Mouse (Mus musculus): ENCODE measurements around the gene Bdnf. TPM values are rescaled to one million over a fixed set of nuclear protein-coding genes. Genes with fewer than 3 reads are reported as not detected.
A peak's percentile ranks its signal among the peaks of the same experiment; 100 is the strongest.

Gene Bdnf
- polyA plus RNA-seq, 1 experiment from 2014 or later, result 0.16 TPM

DNA sequence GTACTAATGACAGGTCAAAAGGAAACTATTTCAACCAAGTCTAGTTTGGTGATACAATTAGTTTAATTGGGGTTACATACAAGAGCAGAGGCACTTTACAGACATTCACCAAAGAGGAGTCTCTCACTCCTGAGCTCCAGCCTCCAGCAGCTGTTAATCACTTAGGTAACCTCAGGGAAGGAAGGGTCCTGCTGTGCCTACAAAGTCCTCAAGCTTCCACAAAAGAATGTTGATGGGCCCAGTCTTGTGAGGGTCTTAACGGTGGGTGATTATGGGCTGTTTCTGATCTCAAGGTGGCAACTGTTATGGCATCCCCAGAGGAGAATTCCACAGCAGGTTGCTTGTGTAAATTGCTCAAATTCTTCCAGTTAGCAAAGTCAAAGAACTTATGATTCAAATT lies 71.7 kb downstream of the Bdnf start:
- no peak for ATAC-seq (ENCODE audit: low read depth)
- Histone ChIP-seq H3K9me3 (replicated peaks) (no peaks in the 10 kb centered on the region), H3K27ac (no peak overlapping the region), H3K4me2 (no peak overlapping the region), H3K27me3 (no peaks in the 10 kb centered on the region), H3K36me3 (no peaks in the 10 kb centered on the region), H3K4me3 (replicated peaks) (no peak overlapping the region), H3K4me1 (replicated peaks) (no peaks in the 10 kb centered on the region), H3K9ac (no peak overlapping the region)
- WGBS (ENCODE audit: insufficient replicate concordance), result 10% methylated on average over 1 of the region's 1 CpGs
- DNase-seq, result no peak

DNA sequence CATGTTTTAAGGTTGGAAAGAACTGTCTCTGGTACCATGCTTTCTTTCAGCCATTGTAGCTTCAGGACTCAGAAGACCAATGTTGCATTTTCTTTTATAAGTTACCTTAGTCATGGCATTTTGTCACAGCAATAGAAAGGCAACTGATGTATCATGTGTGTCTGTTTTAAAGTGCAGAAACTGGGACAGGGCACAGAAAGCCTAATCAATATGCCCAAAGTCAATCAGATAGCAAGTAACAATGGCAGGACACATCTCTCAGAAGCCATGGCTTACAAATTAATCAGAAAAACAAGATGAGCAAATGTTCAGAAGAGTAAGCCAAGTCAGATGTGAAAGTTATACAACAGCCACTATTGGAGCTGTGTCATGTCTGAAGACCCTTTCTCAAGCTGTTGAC lies 73.9 kb downstream of the Bdnf start:
- DNase-seq, result no peak

DNA sequence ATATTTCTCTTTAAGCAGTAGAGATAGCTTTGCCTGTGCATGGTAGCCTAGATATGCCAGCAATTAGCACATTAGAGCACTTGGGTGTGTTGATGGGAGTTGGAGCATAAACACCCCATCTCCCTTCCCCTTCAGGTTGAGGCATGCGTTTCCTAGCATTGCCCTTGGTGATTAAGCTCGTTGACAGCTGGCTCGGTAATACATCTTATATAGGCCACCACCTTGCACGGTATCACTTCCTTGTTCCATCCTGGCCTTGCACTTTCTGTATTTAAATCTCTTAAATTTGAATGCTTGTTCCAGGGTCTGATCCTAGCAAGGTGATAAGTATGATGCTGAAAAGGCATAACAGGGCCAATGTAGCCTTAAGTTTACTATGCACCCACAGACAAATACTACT lies 74.3 kb downstream of the Bdnf start:
- Histone ChIP-seq H3K27me3 (no peaks in the 10 kb centered on the region), H3K36me3 (no peaks in the 10 kb centered on the region), H3K9ac (no peak overlapping the region), H3K4me3 (replicated peaks) (no peak overlapping the region), H3K4me2 (no peak overlapping the region), H3K4me1 (replicated peaks) (no peaks in the 10 kb centered on the region), H3K9me3 (replicated peaks) (no peaks in the 10 kb centered on the region), H3K27ac (no peak overlapping the region)
- WGBS (ENCODE audit: insufficient replicate concordance), result 69% methylated on average over 4 of the region's 4 CpGs
- ATAC-seq (ENCODE audit: low read depth) (no peak), DNase-seq (no peak)

More for the DNA sequence above, 73.9 kb downstream of the Bdnf start:
- Histone ChIP-seq H3K9me3 (replicated peaks) (no peaks in the 10 kb centered on the region), H3K36me3 (no peaks in the 10 kb centered on the region), H3K4me3 (replicated peaks) (no peak overlapping the region), H3K9ac (no peak overlapping the region), H3K4me1 (replicated peaks) (no peaks in the 10 kb centered on the region), H3K27me3 (no peaks in the 10 kb centered on the region), H3K27ac (no peak overlapping the region), H3K4me2 (no peak overlapping the region)
- no peak for ATAC-seq (ENCODE audit: low read depth)

DNA sequence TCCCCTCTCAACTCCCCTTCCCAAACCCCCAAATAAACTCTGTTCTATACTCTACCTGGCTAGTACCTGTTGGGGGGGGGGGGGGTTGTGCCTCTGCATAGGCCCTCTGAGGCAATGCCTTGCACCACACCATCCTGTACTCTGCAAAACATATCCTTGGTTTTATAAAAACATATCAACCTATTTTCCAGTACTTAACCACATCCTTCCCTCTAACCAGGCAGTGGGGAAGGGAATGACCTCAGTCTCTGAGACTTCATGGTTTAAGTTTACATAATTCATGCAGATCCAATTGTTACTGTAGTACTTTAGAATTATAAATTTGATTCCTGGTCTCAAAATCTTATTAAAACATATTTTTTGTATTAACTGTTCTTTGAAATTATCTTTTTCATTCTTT lies 75.5 kb downstream of the Bdnf start:
- H3K36me3 ChIP-seq, result no peaks in the 10 kb centered on the region

DNA sequence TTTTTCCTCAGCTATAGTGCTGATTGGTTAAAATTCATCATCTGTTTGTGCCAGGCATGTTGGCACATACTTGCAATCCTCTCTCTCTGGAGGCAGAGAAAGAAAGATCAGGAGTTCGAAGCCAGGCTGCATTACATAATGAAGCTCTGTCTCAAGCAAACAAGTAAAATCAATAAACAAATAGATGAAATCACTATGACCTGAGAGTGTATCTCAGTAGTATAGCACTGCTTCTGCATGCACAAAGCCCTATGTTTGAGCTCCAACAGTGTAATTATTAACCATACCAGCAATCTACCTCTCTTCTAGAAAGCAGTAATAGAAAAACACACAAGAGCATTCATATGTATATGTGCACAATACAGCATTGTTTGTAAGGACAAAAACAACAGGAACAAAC lies 76.0 kb downstream of the Bdnf start:
- Histone ChIP-seq H3K27ac (no peak overlapping the region), H3K27me3 (no peaks in the 10 kb centered on the region), H3K4me3 (replicated peaks) (no peak overlapping the region), H3K9ac (no peak overlapping the region), H3K4me2 (no peak overlapping the region), H3K4me1 (replicated peaks) (no peaks in the 10 kb centered on the region), H3K9me3 (replicated peaks) (no peaks in the 10 kb centered on the region), H3K36me3 (no peaks in the 10 kb centered on the region)
- DNase-seq (no peak), ATAC-seq (ENCODE audit: low read depth) (peak; percentile 68)
- WGBS (ENCODE audit: insufficient replicate concordance), result 59% methylated on average over 1 of the region's 1 CpGs

More for the DNA sequence above, 75.5 kb downstream of the Bdnf start:
- Histone ChIP-seq H3K4me2 (no peak overlapping the region), H3K9me3 (replicated peaks) (no peaks in the 10 kb centered on the region), H3K27me3 (no peaks in the 10 kb centered on the region), H3K4me3 (replicated peaks) (no peak overlapping the region), H3K27ac (no peak overlapping the region), H3K9ac (no peak overlapping the region), H3K4me1 (replicated peaks) (no peaks in the 10 kb centered on the region)
- ATAC-seq (ENCODE audit: low read depth) (no peak), DNase-seq (no peak)

DNA sequence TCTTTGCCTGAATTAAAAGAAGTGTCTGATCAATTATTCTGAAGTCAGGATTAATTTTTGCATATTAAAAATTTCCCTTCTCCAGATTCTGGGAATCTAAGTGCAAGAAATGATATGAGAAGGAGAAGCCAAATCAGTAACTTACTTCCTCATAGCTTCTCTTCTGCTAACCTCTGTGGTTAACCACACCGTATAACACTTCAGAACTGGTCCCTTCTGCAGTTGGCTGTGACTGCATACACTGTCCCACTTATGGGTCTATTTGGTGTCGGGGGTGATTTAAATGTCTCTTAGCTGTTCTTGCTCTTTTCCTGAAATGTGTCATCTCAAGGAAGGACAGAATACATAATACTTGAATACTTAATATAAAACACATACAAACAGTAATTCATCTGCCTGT lies 81.8 kb downstream of the Bdnf start:
- H3K36me3 ChIP-seq, result no peaks in the 10 kb centered on the region
- ATAC-seq (ENCODE audit: low read depth) (no peak), DNase-seq (no peak)
- no peak overlapping the region for H3K9ac ChIP-seq
- WGBS (ENCODE audit: insufficient replicate concordance), result 24% methylated on average over 2 of the region's 2 CpGs
- H3K27ac ChIP-seq, result no peak overlapping the region
- no peaks in the 10 kb centered on the region for H3K4me1 ChIP-seq (replicated peaks)
- no peaks in the 10 kb centered on the region for H3K27me3 ChIP-seq
- H3K4me3 ChIP-seq (replicated peaks), result no peak overlapping the region
- no peak overlapping the region for H3K4me2 ChIP-seq
- H3K9me3 ChIP-seq (replicated peaks), result no peaks in the 10 kb centered on the region

DNA sequence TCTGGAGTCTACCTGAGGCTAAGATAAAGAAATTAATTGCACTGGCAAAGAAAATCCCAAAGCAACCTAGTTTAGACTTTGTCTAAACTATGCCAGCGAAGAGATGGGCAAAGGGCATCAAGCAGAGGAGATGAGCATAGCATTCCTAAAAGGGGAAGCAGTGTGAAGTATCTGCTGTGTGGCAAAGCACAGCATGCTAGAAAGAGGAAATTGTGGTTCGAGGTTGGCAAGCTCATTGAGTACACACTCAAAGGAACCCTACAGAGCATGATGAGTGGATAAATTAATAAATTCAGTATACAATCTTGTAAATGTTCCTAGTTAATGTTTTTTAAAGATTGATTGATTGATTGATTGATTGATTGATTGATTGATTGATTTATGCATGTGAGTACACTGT lies 92.3 kb downstream of the Bdnf start:
- 28% methylated on average over 2 of the region's 2 CpGs for WGBS (ENCODE audit: insufficient replicate concordance)
- no peak for ATAC-seq (ENCODE audit: low read depth)

DNA sequence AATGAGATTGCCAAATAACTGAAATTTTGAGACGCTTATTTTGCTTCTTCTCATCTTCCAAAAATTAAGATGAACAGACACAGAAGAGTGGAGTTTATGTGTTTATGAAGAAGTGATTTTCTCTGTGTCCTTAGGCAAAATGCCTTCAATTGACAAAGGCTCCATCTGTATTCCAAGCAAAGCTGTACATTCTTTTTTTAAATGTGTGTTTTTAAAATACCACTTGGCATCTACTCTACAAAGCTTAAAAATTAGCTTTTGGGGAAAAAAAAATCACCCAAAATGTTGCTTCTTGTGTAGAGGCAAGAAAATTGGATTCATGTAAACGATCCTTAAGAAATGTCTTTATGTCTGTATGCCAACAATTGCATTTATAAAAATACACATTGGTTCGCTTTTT lies 94.3 kb downstream of the Bdnf start:
- Histone ChIP-seq H3K4me1 (replicated peaks) (no peaks in the 10 kb centered on the region), H3K4me2 (no peak overlapping the region), H3K27me3 (no peaks in the 10 kb centered on the region), H3K4me3 (replicated peaks) (no peak overlapping the region), H3K27ac (no peak overlapping the region), H3K36me3 (no peaks in the 10 kb centered on the region), H3K9ac (no peak overlapping the region), H3K9me3 (replicated peaks) (no peaks in the 10 kb centered on the region)
- ATAC-seq (ENCODE audit: low read depth), result no peak
- WGBS (ENCODE audit: insufficient replicate concordance), result 58% methylated on average over 3 of the region's 3 CpGs
- no peak for DNase-seq

More for the DNA sequence above, 92.3 kb downstream of the Bdnf start:
- Histone ChIP-seq H3K36me3 (no peaks in the 10 kb centered on the region), H3K9ac (no peak overlapping the region), H3K4me3 (replicated peaks) (no peak overlapping the region), H3K27me3 (no peaks in the 10 kb centered on the region), H3K27ac (no peak overlapping the region), H3K4me2 (no peak overlapping the region), H3K4me1 (replicated peaks) (no peaks in the 10 kb centered on the region), H3K9me3 (replicated peaks) (no peaks in the 10 kb centered on the region)
- DNase-seq, result no peak

DNA sequence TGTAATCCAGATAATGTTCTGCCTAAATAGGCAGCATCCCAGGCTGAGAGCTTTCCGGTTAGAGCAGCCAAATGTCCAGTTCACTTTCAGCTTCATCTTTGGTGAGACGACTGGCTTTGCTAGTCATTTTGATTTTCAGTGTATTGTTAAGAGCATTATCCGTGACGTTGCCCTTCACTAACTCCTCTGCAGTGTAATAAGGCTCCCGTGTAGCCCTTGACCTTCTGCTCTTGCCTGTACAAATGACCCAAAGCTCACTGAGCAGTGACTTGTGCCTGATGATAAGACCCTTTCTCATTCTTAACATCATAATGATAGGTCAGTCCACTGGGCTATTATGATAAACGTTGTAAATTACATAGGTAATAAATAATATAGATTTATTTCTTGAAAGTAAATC lies 101.9 kb downstream of the Bdnf start:
- ATAC-seq (ENCODE audit: low read depth), result no peak
- 58% methylated on average over 6 of the region's 6 CpGs for whole genome bisulfite sequencing (ENCODE audit: insufficient replicate concordance)
- Histone ChIP-seq H3K27me3 (no peaks in the 10 kb centered on the region), H3K36me3 (no peaks in the 10 kb centered on the region), H3K4me3 (replicated peaks) (no peak overlapping the region), H3K27ac (no peak overlapping the region), H3K4me1 (replicated peaks) (no peaks in the 10 kb centered on the region), H3K4me2 (no peak overlapping the region), H3K9ac (no peak overlapping the region), H3K9me3 (replicated peaks) (no peaks in the 10 kb centered on the region)
- DNase-seq, result no peak

Other genes starting within 250 kb of the Bdnf start
- gene Lin7c, start 216.2 kb downstream of the Bdnf start, polyA plus RNA-seq (2015; fragmentation: Nextera tagmentation; extraction: Ambion mirVana), result 20.0 and 24.4 TPM in 2 replicates
- gene Lgr4, start 242.9 kb downstream of the Bdnf start, polyA plus RNA-seq (2015; fragmentation: Nextera tagmentation; extraction: Ambion mirVana), result 3.1 and 3.9 TPM in 2 replicates

Data from liver, embryonic 13.5 days (tissue).